Comparison of ENCODE assay signal across 7 mouse cellular contexts in the genomic region with DNA sequence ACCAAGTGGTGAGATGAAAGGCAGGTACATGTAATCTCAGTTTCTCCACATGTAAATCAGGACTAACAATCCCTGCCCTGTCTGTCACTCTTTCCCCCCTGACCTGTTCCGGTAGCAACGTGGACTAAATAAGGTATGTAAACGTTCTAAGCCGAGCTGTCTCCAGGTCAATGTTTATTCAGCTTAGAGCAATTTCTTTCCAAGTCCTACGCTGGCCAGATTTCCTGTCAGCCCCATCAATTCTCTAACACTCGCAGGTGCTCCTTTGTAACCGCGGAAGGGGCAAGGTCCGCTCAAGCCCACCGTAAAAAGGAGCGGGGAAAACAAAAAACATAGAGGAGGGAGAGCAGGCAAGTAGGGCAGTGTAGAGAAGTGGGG. TPM values are rescaled to one million over a fixed set of nuclear protein-coding genes. Genes with fewer than 3 reads are reported as not detected.
A peak's percentile ranks its signal among the peaks of the same experiment; 100 is the strongest.
DNase-seq lines count a peak whose midpoint lies in the region; ATAC-seq and TF ChIP-seq lines count a peak whose summit lies in the region.

No protein-coding gene starts in this region.

- WGBS in lung, adult 2 months, result 3% methylated on average over 11 of the region's 11 CpGs
- WGBS in embryonic facial prominence, embryonic 15.5 days, result 1% methylated on average over 11 of the region's 11 CpGs
- under 1% methylated on average over 11 of the region's 11 CpGs for WGBS in kidney, embryonic 16.5 days

- DNase-seq in lung, adult 2 months, result no peak
- no peak for DNase-seq in lung, postnatal 14 days
- no peak for DNase-seq in spleen, postnatal 10 days (ENCODE audit: low spot score in 2 of 2)

- H3K9me3 ChIP-seq in embryonic facial prominence, embryonic 15.5 days (replicated peaks), result no peaks in the 10 kb centered on the region
- no peaks in the 10 kb centered on the region for H3K9me3 ChIP-seq in kidney, embryonic 16.5 days (ENCODE audit: low read length)

- peak overlapping the region; percentile 70 for H3K4me3 ChIP-seq in lung, adult 2 months (replicated peaks; ENCODE audit: extremely low read depth, low read depth, low read length)
- peak overlapping the region; percentile 80 for H3K4me3 ChIP-seq in embryonic facial prominence, embryonic 15.5 days (replicated peaks)
- peak overlapping the region; percentile 96 for H3K4me3 ChIP-seq in kidney, embryonic 16.5 days (ENCODE audit: low read length)
- peak overlapping the region; percentile 57 for H3K4me3 ChIP-seq in myocyte

- H3K4me1 ChIP-seq in lung, adult 2 months (ENCODE audit: control insufficient read depth, insufficient read depth, low read length), result peaks cover 6% of the 10 kb centered on the region
- peaks cover 29% of the 10 kb centered on the region for H3K4me1 ChIP-seq in embryonic facial prominence, embryonic 15.5 days
- H3K4me1 ChIP-seq in kidney, embryonic 16.5 days (ENCODE audit: insufficient read depth, low read length), result peaks cover 27% of the 10 kb centered on the region

- no peak for TF ChIP-seq CTCF in lung, adult 2 months (IDR thresholded peaks at IDR 0.05; ENCODE audit: insufficient read depth, low read length)

- peak overlapping the region; percentile 87 for H3K9ac ChIP-seq in embryonic facial prominence, embryonic 15.5 days
- peak overlapping the region; percentile 98 for H3K9ac ChIP-seq in kidney, embryonic 16.5 days (replicated peaks; ENCODE audit: low read length)

- H3K4me2 ChIP-seq in embryonic facial prominence, embryonic 15.5 days (replicated peaks), result peak overlapping the region; percentile 85
- H3K4me2 ChIP-seq in kidney, embryonic 16.5 days (replicated peaks; ENCODE audit: low read depth, low read length), result peak overlapping the region; percentile 94
- H3K4me2 ChIP-seq in myocyte (ENCODE audit: low read depth), result peak overlapping the region; percentile 99

- no peak for TF ChIP-seq POLR2A in lung, adult 2 months (IDR thresholded peaks at IDR 0.05; ENCODE audit: borderline replicate concordance, extremely low read depth, low read depth, low read length)
- no peak for TF ChIP-seq POLR2A in myocyte (IDR thresholded peaks at IDR 0.05; ENCODE audit: insufficient read length, low read depth)

- H3K79me2 ChIP-seq in myocyte (ENCODE audit: control insufficient read depth, insufficient read depth), result peaks cover 12% of the 10 kb centered on the region

- H3K36me3 ChIP-seq in embryonic facial prominence, embryonic 15.5 days, result no peaks in the 10 kb centered on the region
- no peaks in the 10 kb centered on the region for H3K36me3 ChIP-seq in kidney, embryonic 16.5 days (ENCODE audit: insufficient read depth, low read length)
- H3K36me3 ChIP-seq in myocyte (ENCODE audit: control insufficient read depth, insufficient read depth), result no peaks in the 10 kb centered on the region

- peak overlapping the region; percentile 77 for H3ac ChIP-seq in myocyte (ENCODE audit: control insufficient read depth, insufficient read length)

- peaks cover 11% of the 10 kb centered on the region for H3K27me3 ChIP-seq in embryonic facial prominence, embryonic 15.5 days
- H3K27me3 ChIP-seq in kidney, embryonic 16.5 days (ENCODE audit: insufficient read depth, low read length), result peaks cover 9% of the 10 kb centered on the region; the same call in 1 of the 2 replicates
- peaks cover 3% of the 10 kb centered on the region for H3K27me3 ChIP-seq in myocyte (ENCODE audit: control insufficient read depth, insufficient read depth, insufficient read length)

- no peak for ATAC-seq in embryonic facial prominence, embryonic 15.5 days (ENCODE audit: insufficient number of reproducible peaks, low FRiP score, low TSS enrichment, low read depth)
- ATAC-seq in kidney, embryonic 16.5 days (ENCODE audit: low FRiP score, low TSS enrichment), result no peak; the same call in 1 of the 2 replicates
- ATAC-seq in granulocyte monocyte progenitor cell, adult 5-6 weeks (replicated peaks; ENCODE audit: poor library complexity, severe bottlenecking), result no peak

- H3K27ac ChIP-seq in embryonic facial prominence, embryonic 15.5 days (replicated peaks), result no peak overlapping the region
- no peak overlapping the region for H3K27ac ChIP-seq in kidney, embryonic 16.5 days (ENCODE audit: low read length)

TF ChIP-seq in myocyte, 11 proteins besides CTCF, POLR2A, EP300 and RAD21:
- TF ChIP-seq CEBPB (IDR thresholded peaks at IDR 0.05; ENCODE audit: insufficient read depth, poor library complexity, severe bottlenecking) (no peak), USF1 (IDR thresholded peaks at IDR 0.05; ENCODE audit: low read depth) (no peak), SRF (IDR thresholded peaks at IDR 0.05; ENCODE audit: control insufficient read depth, insufficient read length, low read depth) (no peak), REST (IDR thresholded peaks at IDR 0.05; ENCODE audit: insufficient read depth, insufficient read length) (no peak), MYOG (IDR thresholded peaks at IDR 0.05; ENCODE audit: control insufficient read depth in 1 of 3, insufficient read depth in 1 of 3, insufficient read length in 2 of 3, low read depth in 2 of 3) (no peak), TCF3 (IDR thresholded peaks at IDR 0.05; ENCODE audit: insufficient read length, low read depth) (no peak), MAX (IDR thresholded peaks at IDR 0.05; ENCODE audit: low read depth) (no peak), TCF12 (IDR thresholded peaks at IDR 0.05; ENCODE audit: insufficient read depth, poor library complexity, severe bottlenecking) (no peak), MYOD1 (IDR thresholded peaks at IDR 0.05; ENCODE audit: control insufficient read depth in 1 of 3, insufficient read length in 2 of 3, low read depth in 2 of 3) (no peak), E2F4 (IDR thresholded peaks at IDR 0.05; ENCODE audit: insufficient read depth) (no peak), POLR2AphosphoS2 (IDR thresholded peaks at IDR 0.05; ENCODE audit: insufficient read length, low read depth) (no peak)
TF ChIP-seq in myocyte: peak in this region for 0.

RNA-seq across cellular contexts. Expression of a gene that starts 0.2 kb away (rescaled TPM):
- polyA plus RNA-seq in lung, adult 2 months (2012; rRNA removed), result 184 and 237 TPM in 2 replicates
- polyA plus RNA-seq in embryonic facial prominence, embryonic 15.5 days (2015; fragmentation: Nextera tagmentation; extraction: Ambion mirVana), result 22.8 and 26.0 TPM in 2 replicates
- 28.5 and 36.9 TPM in 2 replicates for polyA plus RNA-seq in kidney, embryonic 16.5 days (2015; fragmentation: Nextera tagmentation; extraction: Ambion mirVana)
- polyA plus RNA-seq in myocyte (2012; fragmentation: generic; extraction: Trizol), result 100 TPM
- 0.23 and 0.95 TPM in 2 replicates for total RNA-seq in granulocyte monocyte progenitor cell, adult 5-6 weeks (2014; fragmentation: Nextera tagmentation)
- total RNA-seq in granulocyte monocyte progenitor cell, adult 5-6 weeks (2017), result 2.9 and 4.8 TPM in 2 replicates

RNA-seq across cellular contexts. Expression of a gene that starts 23.8 kb away (rescaled TPM):
- polyA plus RNA-seq in lung, adult 2 months (2012; rRNA removed), result 33.3 and 42.4 TPM in 2 replicates
- 40.6 and 44.9 TPM in 2 replicates for polyA plus RNA-seq in embryonic facial prominence, embryonic 15.5 days (2015; fragmentation: Nextera tagmentation; extraction: Ambion mirVana)
- 65.0 and 72.5 TPM in 2 replicates for polyA plus RNA-seq in kidney, embryonic 16.5 days (2015; fragmentation: Nextera tagmentation; extraction: Ambion mirVana)
- 27.0 TPM for polyA plus RNA-seq in myocyte (2012; fragmentation: generic; extraction: Trizol)
- 51.4 and 52.3 TPM in 2 replicates for total RNA-seq in granulocyte monocyte progenitor cell, adult 5-6 weeks (2014; fragmentation: Nextera tagmentation)
- 44.0 TPM in 2 replicates for total RNA-seq in granulocyte monocyte progenitor cell, adult 5-6 weeks (2017)
